8 mouse cellular contexts compared by ENCODE assay signal in the genomic region with DNA sequence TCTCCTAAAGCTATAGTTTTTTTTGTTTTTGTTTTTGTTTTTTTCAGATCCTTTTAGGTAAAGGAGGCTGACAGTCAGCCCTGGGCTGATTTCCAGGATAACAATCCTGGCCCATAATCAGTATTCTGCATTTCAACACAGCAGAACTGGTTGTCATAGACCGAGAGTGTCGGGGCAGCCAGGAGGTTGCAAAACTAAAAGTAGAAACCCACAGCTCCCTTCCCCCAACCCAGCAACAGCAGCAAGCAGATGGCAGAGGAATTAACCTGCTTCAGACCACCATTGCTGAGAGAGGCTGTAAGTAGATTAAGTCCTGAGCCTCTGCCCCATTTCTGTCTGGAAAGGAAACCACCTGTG. TPM values are rescaled to one million over a fixed set of nuclear protein-coding genes. Genes with fewer than 3 reads are reported as not detected.
DNase-seq lines count a peak whose midpoint lies in the region; ATAC-seq and TF ChIP-seq lines count a peak whose summit lies in the region.

No protein-coding gene starts in this region.

- H3K27me3 ChIP-seq in neural tube, embryonic 11.5 days (ENCODE audit: control insufficient read depth, insufficient read depth, low read length), result no peaks in the 10 kb centered on the region
- no peaks in the 10 kb centered on the region for H3K27me3 ChIP-seq in intestine, postnatal 0 days (replicated peaks; ENCODE audit: control insufficient read depth, insufficient read depth, low read length)
- H3K27me3 ChIP-seq in lung, embryonic 16.5 days (ENCODE audit: control insufficient read depth, insufficient read depth, low read depth, low read length), result no peaks in the 10 kb centered on the region

- 39% methylated on average over 2 of the region's 2 CpGs for WGBS in neural tube, embryonic 11.5 days
- 3% methylated on average over 2 of the region's 2 CpGs for WGBS in intestine, postnatal 0 days
- 0% methylated on average over 2 of the region's 2 CpGs for WGBS in lung, embryonic 16.5 days

- no peak for DNase-seq in neural tube, embryonic 11.5 days (ENCODE audit: low spot score)
- no peak for DNase-seq in neural tube, embryonic 10.5 days (ENCODE audit: extremely low spot score, low spot score)
- DNase-seq in cerebellum, postnatal 25 days, result peak; percentile 13 to 16
- DNase-seq in gonadal fat pad, adult 2 months (ENCODE audit: low read depth), result peak; percentile 60
- DNase-seq in skeletal muscle tissue, adult 2 months (ENCODE audit: low read depth, low spot score), result peak; percentile 74
- DNase-seq in B cell, adult 2 months, result no peak

- no peak overlapping the region for H3K27ac ChIP-seq in neural tube, embryonic 11.5 days (ENCODE audit: low read depth, low read length)
- peak overlapping the region; percentile 89; the same call in 1 of the 2 replicates for H3K27ac ChIP-seq in intestine, postnatal 0 days (ENCODE audit: low read depth, low read length)
- H3K27ac ChIP-seq in lung, embryonic 16.5 days (ENCODE audit: low read length), result peak overlapping the region; percentile 98

- H3K4me1 ChIP-seq in neural tube, embryonic 11.5 days (ENCODE audit: control insufficient read depth, insufficient read depth, low read length), result peaks cover 6% of the 10 kb centered on the region; the same call in 1 of the 2 replicates
- H3K4me1 ChIP-seq in intestine, postnatal 0 days (replicated peaks; ENCODE audit: control insufficient read depth, insufficient read depth, low read length), result 0 out of 2 replicates have a peak, but pooled peaks cover 7% of the 10 kb centered on the region
- peaks cover 13% of the 10 kb centered on the region for H3K4me1 ChIP-seq in lung, embryonic 16.5 days (replicated peaks; ENCODE audit: control insufficient read depth, insufficient read depth, low read length)

- H3K4me2 ChIP-seq in neural tube, embryonic 11.5 days (ENCODE audit: low read depth), result peak overlapping the region; percentile 66
- peak overlapping the region; percentile 76 for H3K4me2 ChIP-seq in intestine, postnatal 0 days (replicated peaks; ENCODE audit: low read depth)
- H3K4me2 ChIP-seq in lung, embryonic 16.5 days (ENCODE audit: low read depth, low read length), result peak overlapping the region; percentile 79

- H3K9ac ChIP-seq in neural tube, embryonic 11.5 days (ENCODE audit: low read length), result no peak overlapping the region
- H3K9ac ChIP-seq in intestine, postnatal 0 days (ENCODE audit: low read depth, low read length), result peak overlapping the region; percentile 87
- peak overlapping the region; percentile 92 for H3K9ac ChIP-seq in lung, embryonic 16.5 days (ENCODE audit: low read length)

- no peaks in the 10 kb centered on the region for H3K36me3 ChIP-seq in neural tube, embryonic 11.5 days (ENCODE audit: control insufficient read depth, insufficient read depth, low read length)
- H3K36me3 ChIP-seq in intestine, postnatal 0 days (ENCODE audit: control insufficient read depth, insufficient read depth), result no peaks in the 10 kb centered on the region
- H3K36me3 ChIP-seq in lung, embryonic 16.5 days (ENCODE audit: control insufficient read depth, insufficient read depth, low read length), result no peaks in the 10 kb centered on the region

- ATAC-seq in neural tube, embryonic 11.5 days (ENCODE audit: insufficient read depth, low FRiP score, low TSS enrichment), result no peak
- ATAC-seq in intestine, postnatal 0 days, result no peak
- ATAC-seq in lung, embryonic 16.5 days (ENCODE audit: low read depth), result peak; percentile 11; the same call in 1 of the 2 replicates

- TF ChIP-seq CTCF in intestine, postnatal 0 days (IDR thresholded peaks at IDR 0.05; ENCODE audit: low read depth), result no peak

- peak overlapping the region; percentile 68 for H3K4me3 ChIP-seq in neural tube, embryonic 11.5 days (ENCODE audit: low read depth, low read length)
- H3K4me3 ChIP-seq in intestine, postnatal 0 days (ENCODE audit: low read depth, low read length), result peak overlapping the region; percentile 77
- peak overlapping the region; percentile 88 for H3K4me3 ChIP-seq in lung, embryonic 16.5 days (ENCODE audit: low read length)

- no peaks in the 10 kb centered on the region for H3K9me3 ChIP-seq in neural tube, embryonic 11.5 days (ENCODE audit: control insufficient read depth, low read length)
- no peaks in the 10 kb centered on the region for H3K9me3 ChIP-seq in intestine, postnatal 0 days (ENCODE audit: control insufficient read depth)
- no peaks in the 10 kb centered on the region for H3K9me3 ChIP-seq in lung, embryonic 16.5 days (ENCODE audit: control insufficient read depth, low read length)

RNA-seq across cellular contexts. Expression of a gene that starts 1.0 kb away (rescaled TPM):
- 6.2 and 6.7 TPM in 2 replicates for polyA plus RNA-seq in neural tube, embryonic 11.5 days (2014; fragmentation: Nextera tagmentation; extraction: Ambion mirVana)
- 8.6 and 19.0 TPM in 2 replicates for polyA plus RNA-seq in gonadal fat pad, adult 2 months (2012; rRNA removed)
- 3.8 and 5.5 TPM in 2 replicates for polyA plus RNA-seq in intestine, postnatal 0 days (2015; fragmentation: Nextera tagmentation; extraction: Ambion mirVana)
- 14.2 and 15.5 TPM in 2 replicates for polyA plus RNA-seq in lung, embryonic 16.5 days (2015; fragmentation: Nextera tagmentation; extraction: Ambion mirVana)

RNA-seq across cellular contexts. Expression of a gene that starts 11.1 kb away (rescaled TPM):
- polyA plus RNA-seq in neural tube, embryonic 11.5 days (2014; fragmentation: Nextera tagmentation; extraction: Ambion mirVana), result not detected in 2 replicates
- polyA plus RNA-seq in gonadal fat pad, adult 2 months (2012; rRNA removed), result 0.20 and 0.30 TPM in 2 replicates
- polyA plus RNA-seq in intestine, postnatal 0 days (2015; fragmentation: Nextera tagmentation; extraction: Ambion mirVana), result 0.05 TPM in 2 replicates
- polyA plus RNA-seq in lung, embryonic 16.5 days (2015; fragmentation: Nextera tagmentation; extraction: Ambion mirVana), result 0.05 TPM in 1 of 2 replicates, not detected in the other

RNA-seq across cellular contexts. Expression of a gene that starts 44.4 kb away (rescaled TPM):
- 0.24 TPM in 1 of 2 replicates, not detected in the other for polyA plus RNA-seq in neural tube, embryonic 11.5 days (2014; fragmentation: Nextera tagmentation; extraction: Ambion mirVana)
- polyA plus RNA-seq in gonadal fat pad, adult 2 months (2012; rRNA removed), result 0.57 and 0.74 TPM in 2 replicates
- 0.90 and 1.3 TPM in 2 replicates for polyA plus RNA-seq in intestine, postnatal 0 days (2015; fragmentation: Nextera tagmentation; extraction: Ambion mirVana)
- polyA plus RNA-seq in lung, embryonic 16.5 days (2015; fragmentation: Nextera tagmentation; extraction: Ambion mirVana), result 0.43 and 0.75 TPM in 2 replicates

Comparison
In these comparisons a context has a peak if more than half of its experiments do, and no peak if none do; other contexts are left out.
1. DNase-seq: peak in cerebellum, postnatal 25 days (2 of 2), gonadal fat pad, adult 2 months (single experiment) and skeletal muscle tissue, adult 2 months (single experiment); none in neural tube, embryonic 11.5 days (single experiment), neural tube, embryonic 10.5 days (single experiment) and B cell, adult 2 months (0 of 2).
2. Peak in every context shown above with its lines, with median percentiles within 50 percentile points of each other: H3K4me2 ChIP-seq and H3K4me3 ChIP-seq.